Mouse (Mus musculus) layer of hippocampus, postnatal 14 days (tissue): ENCODE data around the gene Zfp326. TPM values are rescaled to one million over a fixed set of nuclear protein-coding genes. Genes with fewer than 3 reads are reported as not detected.
A peak's percentile ranks its signal among the peaks of the same experiment; 100 is the strongest.
"Not testable (repeated sequence)": the region's sequence is repeated elsewhere in the genome, so short reads cannot be mapped to it uniquely, and the experiment has no call there.

ENCODE experiments used
- DNase-seq, 2 experiments: peaks; one replicate each; pipeline ENCODE4 v3.0.0; 2021 to 2022; ENCODE audit warnings: low spot score in 2 of 2, mixed read lengths in 1 of 2
- total RNA-seq, 2 experiments: library from RNA; stranded (reverse); gene quantifications; 2 replicates each; pipeline ENCODE4 v1.2.3; 2021

Gene Zfp326
- total RNA-seq, 2 experiments from 2014 or later, result 34.9 to 38.6 TPM

- DNase-seq, result not testable (repeated sequence)
These were observed 11.2 kb upstream of the Zfp326 start for GRCm38 (mm10) chr5:105865110-105865628.

GRCm38 (mm10) chr5:105867427-105867826, 8.9 kb upstream of the Zfp326 start:
- no peak for DNase-seq

- DNase-seq, result no peak
These were observed 8.4 kb upstream of the Zfp326 start for GRCm38 (mm10) chr5:105867841-105868447.

GRCm38 (mm10) chr5:105868593-105868992, 7.8 kb upstream of the Zfp326 start:
- peak; percentile 78 to 89 for DNase-seq

- no peak for DNase-seq
These were observed 6.6 kb upstream of the Zfp326 start for GRCm38 (mm10) chr5:105869739-105870138.

- no peak for DNase-seq
These were observed 5.2 kb upstream of the Zfp326 start for GRCm38 (mm10) chr5:105871140-105871539.

- no peak for DNase-seq
These were observed 4.2 kb upstream of the Zfp326 start for GRCm38 (mm10) chr5:105872176-105872575.

- DNase-seq, result no peak
These were observed 3.4 kb upstream of the Zfp326 start for GRCm38 (mm10) chr5:105872916-105873315.

- no peak for DNase-seq
These were observed 2.6 kb upstream of the Zfp326 start for GRCm38 (mm10) chr5:105873774-105874173.

- no peak for DNase-seq
These were observed 1.9 kb upstream of the Zfp326 start for GRCm38 (mm10) chr5:105874476-105874875.

- DNase-seq, result peak in 1 of 2 experiments; percentile 49
These were observed 785 bp downstream of the Zfp326 start for GRCm38 (mm10) chr5:105876925-105877774.

GRCm38 (mm10) chr5:105887317-105887716, 11.0 kb downstream of the Zfp326 start:
- DNase-seq, result no peak

- no peak for DNase-seq
These were observed 21.8 kb downstream of the Zfp326 start for GRCm38 (mm10) chr5:105898161-105898560.

GRCm38 (mm10) chr5:105909209-105909608, 32.8 kb downstream of the Zfp326 start:
- DNase-seq, result no peak

- DNase-seq, result no peak
These were observed 33.3 kb downstream of the Zfp326 start for GRCm38 (mm10) chr5:105909671-105910070.

GRCm38 (mm10) chr5:105911498-105911897, 35.1 kb downstream of the Zfp326 start:
- DNase-seq, result no peak

- DNase-seq, result no peak
These were observed 41.0 kb downstream of the Zfp326 start for GRCm38 (mm10) chr5:105917398-105917797.

GRCm38 (mm10) chr5:105918289-105918688, 41.9 kb downstream of the Zfp326 start:
- no peak for DNase-seq

GRCm38 (mm10) chr5:105922818-105923487, 46.6 kb downstream of the Zfp326 start:
- DNase-seq, result no peak

- no peak for DNase-seq
These were observed 48.0 kb downstream of the Zfp326 start for GRCm38 (mm10) chr5:105924347-105924746.

GRCm38 (mm10) chr5:105925568-105926255, 49.3 kb downstream of the Zfp326 start:
- DNase-seq, result no peak
